Mouse (Mus musculus) heart, embryonic 15.5 days (tissue): ENCODE results near the gene Cope. TPM values are rescaled to one million over a fixed set of nuclear protein-coding genes. Genes with fewer than 3 reads are reported as not detected.

Experiments used
- ATAC-seq: fragments of 200-750 bp; cut with Nextera tagmentation; replicated peaks from 2 replicates; pipeline ENCODE4 v1.8.0; 2017; ENCODE audit warnings: low read depth, moderate TSS enrichment; ENCODE audit not compliant: insufficient number of reproducible peaks, insufficient read depth, low FRiP score
- H3K27ac ChIP-seq: fragments of 300-500 bp; sonication (generic); 2 replicates; pipeline ENCODE4 v1.5.1; 2015; ENCODE audit warnings: mild to moderate bottlenecking, inconsistent platforms
- H3K27me3 ChIP-seq: fragments of 300-500 bp; sonication (generic); 2 replicates; pipeline ENCODE4 v1.6.1; 2015; ENCODE audit warnings: inconsistent platforms
- H3K36me3 ChIP-seq: fragments of 300-500 bp; sonication (generic); 2 replicates; pipeline ENCODE4 v1.6.1; 2015; ENCODE audit warnings: mild to moderate bottlenecking, inconsistent platforms
- H3K4me1 ChIP-seq: fragments of 300-500 bp; sonication (generic); replicated peaks from 2 replicates; pipeline ENCODE4 v1.6.1; 2015; ENCODE audit warnings: inconsistent platforms
- H3K4me2 ChIP-seq: fragments of 300-500 bp; sonication (generic); 2 replicates; pipeline ENCODE4 v1.6.1; 2015; ENCODE audit warnings: inconsistent platforms, mild to moderate bottlenecking, moderate library complexity
- H3K4me3 ChIP-seq: fragments of 300-500 bp; sonication (generic); 2 replicates; pipeline ENCODE4 v1.5.1; 2015; ENCODE audit warnings: mild to moderate bottlenecking, inconsistent platforms
- H3K9ac ChIP-seq: fragments of 300-500 bp; sonication (generic); 2 replicates; pipeline ENCODE4 v1.6.1; 2015; ENCODE audit warnings: mild to moderate bottlenecking, inconsistent platforms
- H3K9me3 ChIP-seq: fragments of 300-500 bp; sonication (generic); replicated peaks from 2 replicates; pipeline ENCODE4 v1.6.1; 2016; ENCODE audit warnings: inconsistent platforms
- whole genome bisulfite sequencing: fragments of 180-500 bp; shearing (Covaris S2); methylation state at CpG from one replicate; pipeline ENCODE4 v1.1.7; 2015; ENCODE audit warnings: mixed read lengths; 5-methylcytosine and 5-hydroxymethylcytosine counted together
- polyA plus RNA-seq: library from polyadenylated mRNA; unstranded; fragments of >200 nt; fragmentation: Nextera tagmentation; extraction: Ambion mirVana; gene quantifications from 2 replicates; pipeline ENCODE4 v1.2.1, GENCODE M21; 2015

Cope gene
- polyA plus RNA-seq, 1 experiment from 2014 or later, result 241 TPM

GRCm38 (mm10) chr8:70309311-70309710 is 7.0 kb downstream of the Cope start:
- Histone ChIP-seq H3K27ac (no peak overlapping the region), H3K36me3 (peaks cover 81% of the 10 kb centered on the region), H3K9me3 (no peaks in the 10 kb centered on the region), H3K27me3 (no peaks in the 10 kb centered on the region), H3K4me3 (no peak overlapping the region), H3K4me1 (peaks cover 10% of the 10 kb centered on the region), H3K9ac (no peak overlapping the region), H3K4me2 (no peak overlapping the region)
- ATAC-seq, result no peak
- 34% methylated on average over 2 of the region's 2 CpGs for WGBS

GRCm38 (mm10) chr8:70313399-70313798 is 11.1 kb downstream of the Cope start:
- peaks cover 44% of the 10 kb centered on the region for H3K36me3 ChIP-seq
- H3K4me3 ChIP-seq, result no peak overlapping the region
- no peak overlapping the region for H3K9ac ChIP-seq
- H3K9me3 ChIP-seq, result no peaks in the 10 kb centered on the region
- 52% methylated on average over 2 of the region's 2 CpGs for WGBS
- no peak overlapping the region for H3K27ac ChIP-seq
- no peak overlapping the region for H3K4me2 ChIP-seq
- ATAC-seq, result no peak
- H3K27me3 ChIP-seq, result 0 out of 2 replicates have a peak, but pooled peaks cover 4% of the 10 kb centered on the region
- H3K4me1 ChIP-seq, result peaks cover 35% of the 10 kb centered on the region

- Histone ChIP-seq H3K27me3 (0 out of 2 replicates have a peak, but pooled peaks cover 4% of the 10 kb centered on the region), H3K9me3 (no peaks in the 10 kb centered on the region), H3K27ac (peak within 1 kb of the TSS; percentile 10; the same call in 1 of the 2 replicates), H3K4me2 (peak within 1 kb of the TSS; percentile 78), H3K36me3 (peaks cover 24% of the 10 kb centered on the region), H3K4me3 (peak within 1 kb of the TSS; percentile 53), H3K4me1 (peaks cover 35% of the 10 kb centered on the region), H3K9ac (peak within 1 kb of the TSS; percentile 47)
- ATAC-seq, result peak; percentile 65
- 3% methylated on average over 66 of the region's 66 CpGs for WGBS
Measured at GRCm38 (mm10) chr8:70315624-70316510, 13.5 kb downstream of the Cope start, which contains the start of gene Cers1. Cers1 (plus strand) TSS chr8:70315775.

GRCm38 (mm10) chr8:70316511-70317504 is 14.5 kb downstream of the Cope start:
- Histone ChIP-seq H3K4me2 (peak overlapping the region; percentile 78), H3K27ac (no peak overlapping the region), H3K36me3 (peaks cover 14% of the 10 kb centered on the region), H3K4me1 (peaks cover 35% of the 10 kb centered on the region), H3K27me3 (0 out of 2 replicates have a peak, but pooled peaks cover 4% of the 10 kb centered on the region), H3K9ac (0 out of 2 replicates have a peak overlapping the region, but pooled peaks have one; percentile 47), H3K9me3 (no peaks in the 10 kb centered on the region), H3K4me3 (peak overlapping the region; percentile 53)
- WGBS, result 28% methylated on average over 15 of the region's 15 CpGs
- ATAC-seq, result 0 out of 2 replicates have a peak, but pooled peaks have one; percentile 32

GRCm38 (mm10) chr8:70317872-70318271 is 15.6 kb downstream of the Cope start:
- no peak overlapping the region for H3K27ac ChIP-seq
- peaks cover 7% of the 10 kb centered on the region for H3K36me3 ChIP-seq
- 72% methylated on average over 5 of the region's 5 CpGs for WGBS
- H3K4me3 ChIP-seq, result no peak overlapping the region
- 0 out of 2 replicates have a peak, but pooled peaks cover 4% of the 10 kb centered on the region for H3K27me3 ChIP-seq
- H3K4me1 ChIP-seq, result peaks cover 35% of the 10 kb centered on the region
- no peak overlapping the region for H3K4me2 ChIP-seq
- no peak for ATAC-seq
- no peak overlapping the region for H3K9ac ChIP-seq
- H3K9me3 ChIP-seq, result no peaks in the 10 kb centered on the region

- H3K27me3 ChIP-seq, result no peaks in the 10 kb centered on the region
- ATAC-seq, result no peak
- no peaks in the 10 kb centered on the region for H3K9me3 ChIP-seq
- WGBS, result 87% methylated on average over 3 of the region's 3 CpGs
- no peak overlapping the region for H3K4me2 ChIP-seq
- H3K4me3 ChIP-seq, result no peak overlapping the region
- H3K9ac ChIP-seq, result no peak overlapping the region
- H3K27ac ChIP-seq, result no peak overlapping the region
- no peaks in the 10 kb centered on the region for H3K4me1 ChIP-seq
- no peaks in the 10 kb centered on the region for H3K36me3 ChIP-seq
Measured at GRCm38 (mm10) chr8:70323716-70324115, 21.4 kb downstream of the Cope start.

- Histone ChIP-seq H3K9me3 (no peaks in the 10 kb centered on the region), H3K27ac (no peak overlapping the region), H3K9ac (no peak overlapping the region)
Measured at GRCm38 (mm10) chr8:70327512-70327911, 25.2 kb downstream of the Cope start.

GRCm38 (mm10) chr8:70329124-70329834 is 27.0 kb downstream of the Cope start, which contains the start of gene Gdf1:
Gdf1 (plus strand) TSS chr8:70329817.
- H3K9ac ChIP-seq, result peak within 1 kb of the TSS; percentile 21; the same call in 1 of the 2 replicates
- H3K27ac ChIP-seq, result no peak within 1 kb of the TSS
- ATAC-seq, result no peak
- H3K27me3 ChIP-seq, result peaks cover 19% of the 10 kb centered on the region
- WGBS, result 31% methylated on average over 14 of the region's 14 CpGs
- H3K4me2 ChIP-seq, result peak within 1 kb of the TSS; percentile 53
- H3K4me1 ChIP-seq, result peaks cover 23% of the 10 kb centered on the region
- H3K36me3 ChIP-seq, result peaks cover 31% of the 10 kb centered on the region
- no peaks in the 10 kb centered on the region for H3K9me3 ChIP-seq
- peak within 1 kb of the TSS; percentile 15 for H3K4me3 ChIP-seq

More at GRCm38 (mm10) chr8:70327512-70327911, 25.2 kb downstream of the Cope start:
- ATAC-seq, result no peak
- WGBS, result 80% methylated on average over 6 of the region's 6 CpGs
- Histone ChIP-seq H3K4me1 (peaks cover 22% of the 10 kb centered on the region), H3K4me3 (no peak overlapping the region), H3K27me3 (peaks cover 19% of the 10 kb centered on the region), H3K36me3 (peaks cover 14% of the 10 kb centered on the region), H3K4me2 (no peak overlapping the region)

GRCm38 (mm10) chr8:70329835-70330740 is 27.8 kb downstream of the Cope start:
- H3K27ac ChIP-seq, result no peak overlapping the region

More at GRCm38 (mm10) chr8:70329835-70330740, 27.8 kb downstream of the Cope start:
- Histone ChIP-seq H3K4me1 (peaks cover 23% of the 10 kb centered on the region), H3K9ac (peak overlapping the region; percentile 21; the same call in 1 of the 2 replicates), H3K9me3 (no peaks in the 10 kb centered on the region), H3K36me3 (peaks cover 40% of the 10 kb centered on the region), H3K4me2 (peak overlapping the region; percentile 53), H3K27me3 (peaks cover 19% of the 10 kb centered on the region), H3K4me3 (peak overlapping the region; percentile 15)
- peak; percentile 19; the same call in 1 of the 2 replicates for ATAC-seq
- 11% methylated on average over 45 of the region's 45 CpGs for WGBS
